ENCODE assay signal across 8 mouse cellular contexts in the genomic region with DNA sequence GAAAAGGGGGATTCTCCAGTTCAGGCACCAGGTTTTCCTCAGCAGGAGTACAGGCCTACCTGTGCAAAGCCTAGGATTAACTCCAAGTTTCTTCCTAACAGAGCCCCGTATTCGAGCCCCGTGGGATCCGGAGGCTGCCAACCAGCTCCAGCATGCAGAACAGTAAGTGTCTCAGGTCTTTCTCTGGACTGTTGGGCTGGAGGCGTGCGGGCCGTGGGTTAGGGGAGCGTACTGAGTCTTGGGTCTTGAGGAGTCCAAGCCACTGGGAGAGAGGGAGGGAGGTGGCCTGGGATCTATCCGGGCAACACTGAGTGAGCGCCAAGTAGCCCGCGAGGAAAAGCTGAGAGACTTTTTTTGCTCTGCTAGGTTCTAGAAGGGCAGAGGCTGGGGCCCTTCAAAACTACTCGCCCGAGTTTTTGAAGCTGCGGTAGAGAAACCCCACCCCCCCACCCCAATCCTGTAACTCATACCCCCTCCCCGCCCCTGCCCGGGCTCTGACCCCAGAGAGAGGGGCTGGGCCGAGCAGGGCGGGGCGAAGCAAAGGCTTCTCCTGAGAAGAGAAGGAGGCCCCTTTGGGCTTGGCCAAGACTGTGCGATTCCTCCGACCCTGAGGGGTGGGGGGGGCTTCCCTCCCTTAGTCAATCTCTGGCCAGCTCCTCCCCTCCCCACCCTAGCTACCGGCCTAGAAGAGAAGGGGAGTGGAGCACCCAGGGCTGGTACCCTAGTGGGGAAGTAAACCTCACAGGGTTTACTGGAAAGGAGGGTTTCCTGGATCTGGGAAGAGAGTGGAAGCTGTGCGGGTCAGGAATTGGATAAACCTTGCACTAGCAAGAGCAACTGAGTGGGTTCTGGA. TPM values are rescaled to one million over a fixed set of nuclear protein-coding genes. Genes with fewer than 3 reads are reported as not detected.
DNase-seq lines count a peak whose midpoint lies in the region; ATAC-seq and TF ChIP-seq lines count a peak whose summit lies in the region.

No protein-coding gene starts in this region.

- 0 out of 2 replicates have a peak, but pooled peaks have one; percentile 29 for ATAC-seq in lung, embryonic 16.5 days (ENCODE audit: low read depth)
- peak; percentile 61 for ATAC-seq in embryonic facial prominence, embryonic 15.5 days (ENCODE audit: insufficient number of reproducible peaks, low FRiP score, low TSS enrichment, low read depth)
- ATAC-seq in limb, embryonic 11.5 days (ENCODE audit: insufficient number of reproducible peaks, low FRiP score, low TSS enrichment, low read depth), result 0 out of 2 replicates have a peak, but pooled peaks have one; percentile 31
- peak; percentile 7; the same call in 1 of the 2 replicates for ATAC-seq in stomach, postnatal 0 days (ENCODE audit: low FRiP score, low TSS enrichment)

- TF ChIP-seq EP300 in stomach, postnatal 0 days (optimal IDR thresholded peaks at IDR 0.05), result no peak

- H3K27me3 ChIP-seq in lung, embryonic 16.5 days (ENCODE audit: control insufficient read depth, insufficient read depth, low read depth, low read length), result peaks cover 92% of the 10 kb centered on the region
- peaks cover 93% of the 10 kb centered on the region for H3K27me3 ChIP-seq in embryonic facial prominence, embryonic 15.5 days
- peaks cover 93% of the 10 kb centered on the region for H3K27me3 ChIP-seq in limb, embryonic 11.5 days (ENCODE audit: control insufficient read depth, insufficient read depth, low read length)
- peaks cover 25% of the 10 kb centered on the region; the same call in 1 of the 2 replicates for H3K27me3 ChIP-seq in stomach, postnatal 0 days (ENCODE audit: control insufficient read depth, insufficient read depth, low read length)
- H3K27me3 ChIP-seq in thymus, adult 2 months (ENCODE audit: control insufficient read depth, insufficient read depth, low read length), result peaks cover 34% of the 10 kb centered on the region

- peaks cover 2% of the 10 kb centered on the region for H3K4me1 ChIP-seq in lung, embryonic 16.5 days (replicated peaks; ENCODE audit: control insufficient read depth, insufficient read depth, low read length)
- peaks cover 26% of the 10 kb centered on the region for H3K4me1 ChIP-seq in embryonic facial prominence, embryonic 15.5 days
- H3K4me1 ChIP-seq in limb, embryonic 11.5 days (ENCODE audit: control insufficient read depth, insufficient read depth, low read length), result peaks cover 12% of the 10 kb centered on the region
- H3K4me1 ChIP-seq in stomach, postnatal 0 days (replicated peaks; ENCODE audit: control insufficient read depth, insufficient read depth), result no peaks in the 10 kb centered on the region
- peaks cover 2% of the 10 kb centered on the region; the same call in 1 of the 2 replicates for H3K4me1 ChIP-seq in thymus, adult 2 months (replicated peaks; ENCODE audit: control insufficient read depth, insufficient read depth, low read length)

- no peak for DNase-seq in lung, postnatal 14 days
- DNase-seq in limb, embryonic 11.5 days (ENCODE audit: low spot score), result peak; percentile 57
- DNase-seq in stomach, postnatal 0 days (ENCODE audit: low spot score), result peak; percentile 21
- DNase-seq in frontal cortex, postnatal 10 days (ENCODE audit: low spot score in 2 of 2), result no peak
- no peak for DNase-seq in layer of hippocampus, postnatal 36 days
- no peak for DNase-seq in thymus, adult 2 months

- no peaks in the 10 kb centered on the region for H3K9me3 ChIP-seq in lung, embryonic 16.5 days (ENCODE audit: control insufficient read depth, low read length)
- H3K9me3 ChIP-seq in embryonic facial prominence, embryonic 15.5 days (replicated peaks), result no peaks in the 10 kb centered on the region
- H3K9me3 ChIP-seq in limb, embryonic 11.5 days (ENCODE audit: control insufficient read depth, low read length), result no peaks in the 10 kb centered on the region
- no peaks in the 10 kb centered on the region for H3K9me3 ChIP-seq in stomach, postnatal 0 days (ENCODE audit: control insufficient read depth, low read length)

- no peak overlapping the region for H3K27ac ChIP-seq in lung, embryonic 16.5 days (ENCODE audit: low read length)
- no peak overlapping the region for H3K27ac ChIP-seq in embryonic facial prominence, embryonic 15.5 days (replicated peaks)
- H3K27ac ChIP-seq in limb, embryonic 11.5 days (replicated peaks; ENCODE audit: low read depth, low read length), result no peak overlapping the region
- no peak overlapping the region for H3K27ac ChIP-seq in stomach, postnatal 0 days (replicated peaks)
- no peak overlapping the region for H3K27ac ChIP-seq in thymus, adult 2 months (ENCODE audit: control insufficient read depth, insufficient read depth, low read length)

- TF ChIP-seq POLR2A in thymus, adult 2 months (IDR thresholded peaks at IDR 0.05; ENCODE audit: control insufficient read depth, extremely low read depth, insufficient read depth, low read length, poor library complexity), result no peak

- no peak overlapping the region for H3K4me2 ChIP-seq in lung, embryonic 16.5 days (ENCODE audit: low read depth, low read length)
- no peak overlapping the region for H3K4me2 ChIP-seq in embryonic facial prominence, embryonic 15.5 days (replicated peaks)
- H3K4me2 ChIP-seq in limb, embryonic 11.5 days (ENCODE audit: low read depth, severe bottlenecking), result no peak overlapping the region
- no peak overlapping the region for H3K4me2 ChIP-seq in stomach, postnatal 0 days (replicated peaks; ENCODE audit: low read depth)

- no peak for TF ChIP-seq CTCF in stomach, postnatal 0 days (IDR thresholded peaks at IDR 0.05; ENCODE audit: low read depth)
- no peak for TF ChIP-seq CTCF in thymus, adult 2 months (IDR thresholded peaks at IDR 0.05; ENCODE audit: borderline replicate concordance, control insufficient read depth, extremely low read depth, insufficient read depth, low read length, poor library complexity)

- no peak overlapping the region for H3K9ac ChIP-seq in lung, embryonic 16.5 days (ENCODE audit: low read length)
- no peak overlapping the region for H3K9ac ChIP-seq in embryonic facial prominence, embryonic 15.5 days
- H3K9ac ChIP-seq in limb, embryonic 11.5 days (ENCODE audit: low read length), result no peak overlapping the region
- H3K9ac ChIP-seq in stomach, postnatal 0 days (ENCODE audit: low read length), result no peak overlapping the region

- 1% methylated on average over 20 of the region's 24 CpGs for WGBS in lung, embryonic 16.5 days
- 2% methylated on average over 23 of the region's 24 CpGs for WGBS in embryonic facial prominence, embryonic 15.5 days
- WGBS in limb, embryonic 11.5 days, result 1% methylated on average over 22 of the region's 24 CpGs
- 2% methylated on average over 21 of the region's 24 CpGs for WGBS in stomach, postnatal 0 days
- 10% methylated on average over 24 of the region's 24 CpGs for WGBS in thymus, adult 2 months

- H3K36me3 ChIP-seq in lung, embryonic 16.5 days (ENCODE audit: control insufficient read depth, insufficient read depth, low read length), result no peaks in the 10 kb centered on the region
- no peaks in the 10 kb centered on the region for H3K36me3 ChIP-seq in embryonic facial prominence, embryonic 15.5 days
- H3K36me3 ChIP-seq in limb, embryonic 11.5 days (ENCODE audit: control insufficient read depth, insufficient read depth, low read length), result no peaks in the 10 kb centered on the region
- H3K36me3 ChIP-seq in stomach, postnatal 0 days (ENCODE audit: control insufficient read depth, insufficient read depth, low read length), result no peaks in the 10 kb centered on the region
- no peaks in the 10 kb centered on the region for H3K36me3 ChIP-seq in thymus, adult 2 months (ENCODE audit: control insufficient read depth, insufficient read depth, low read length)

- H3K4me3 ChIP-seq in lung, embryonic 16.5 days (ENCODE audit: low read length), result no peak overlapping the region
- no peak overlapping the region for H3K4me3 ChIP-seq in embryonic facial prominence, embryonic 15.5 days (replicated peaks)
- no peak overlapping the region for H3K4me3 ChIP-seq in limb, embryonic 11.5 days (ENCODE audit: low read depth, low read length)
- H3K4me3 ChIP-seq in stomach, postnatal 0 days (ENCODE audit: low read depth, low read length), result no peak overlapping the region
- H3K4me3 ChIP-seq in thymus, adult 2 months (ENCODE audit: control insufficient read depth, insufficient read depth, low read length), result no peak overlapping the region

RNA-seq across cellular contexts. Expression of gene Pax6, which starts 11.7 kb away (rescaled TPM):
- polyA plus RNA-seq in lung, embryonic 16.5 days (2015; fragmentation: Nextera tagmentation; extraction: Ambion mirVana), result 0.16 TPM in 1 of 2 replicates, not detected in the other
- polyA plus RNA-seq in embryonic facial prominence, embryonic 15.5 days (2015; fragmentation: Nextera tagmentation; extraction: Ambion mirVana), result 2.2 and 2.7 TPM in 2 replicates
- 0.11 and 0.23 TPM in 2 replicates for polyA plus RNA-seq in limb, embryonic 11.5 days (2014; fragmentation: Nextera tagmentation; extraction: Ambion mirVana)
- 0.63 and 0.67 TPM in 2 replicates for polyA plus RNA-seq in stomach, postnatal 0 days (2015; fragmentation: Nextera tagmentation; extraction: Ambion mirVana)
- total RNA-seq in layer of hippocampus, postnatal 36 days (2021), result 1 to 10 TPM; 8.9 to 9.4 TPM
- 0.03 TPM in 1 of 2 replicates, not detected in the other for polyA plus RNA-seq in thymus, adult 2 months (2012; rRNA removed)

Comparison
In these comparisons a context has a peak if more than half of its experiments do, and no peak if none do; other contexts are left out.
1. ATAC-seq: peak in every context shown above with its lines; median percentile 61 in embryonic facial prominence, embryonic 15.5 days; 31 in limb, embryonic 11.5 days; 29 in lung, embryonic 16.5 days; 7 in stomach, postnatal 0 days.
2. DNase-seq: peak in limb, embryonic 11.5 days (single experiment) and stomach, postnatal 0 days (single experiment); none in lung, postnatal 14 days (single experiment), frontal cortex, postnatal 10 days (0 of 2), layer of hippocampus, postnatal 36 days (0 of 2) and thymus, adult 2 months (single experiment).